Mouse (Mus musculus): ENCODE data around the gene Sypl. TPM values are rescaled to one million over a fixed set of nuclear protein-coding genes. Genes with fewer than 3 reads are reported as not detected.
A peak's percentile ranks its signal among the peaks of the same experiment; 100 is the strongest.

The Sypl gene
- total RNA-seq (2021) = 10 to 100 TPM; 33.6 to 41.8 TPM
- long read RNA-seq, experiment 1, transcript Sypl-201 (5 exons, 2,019 nt) = major isoform, 15 of 30 reads
- long read RNA-seq, experiment 1, partial matches to known transcripts = 1 of 30 reads
- long read RNA-seq, experiment 1, other reads (novel, unspliced or antisense) = 14 of 30 reads
- long read RNA-seq, experiment 2, transcript Sypl-201 (5 exons, 2,019 nt) = major isoform, 15 of 27 reads
- long read RNA-seq, experiment 2, partial matches to known transcripts = 1 of 27 reads
- long read RNA-seq, experiment 2, other reads (novel, unspliced or antisense) = 11 of 27 reads

DNA sequence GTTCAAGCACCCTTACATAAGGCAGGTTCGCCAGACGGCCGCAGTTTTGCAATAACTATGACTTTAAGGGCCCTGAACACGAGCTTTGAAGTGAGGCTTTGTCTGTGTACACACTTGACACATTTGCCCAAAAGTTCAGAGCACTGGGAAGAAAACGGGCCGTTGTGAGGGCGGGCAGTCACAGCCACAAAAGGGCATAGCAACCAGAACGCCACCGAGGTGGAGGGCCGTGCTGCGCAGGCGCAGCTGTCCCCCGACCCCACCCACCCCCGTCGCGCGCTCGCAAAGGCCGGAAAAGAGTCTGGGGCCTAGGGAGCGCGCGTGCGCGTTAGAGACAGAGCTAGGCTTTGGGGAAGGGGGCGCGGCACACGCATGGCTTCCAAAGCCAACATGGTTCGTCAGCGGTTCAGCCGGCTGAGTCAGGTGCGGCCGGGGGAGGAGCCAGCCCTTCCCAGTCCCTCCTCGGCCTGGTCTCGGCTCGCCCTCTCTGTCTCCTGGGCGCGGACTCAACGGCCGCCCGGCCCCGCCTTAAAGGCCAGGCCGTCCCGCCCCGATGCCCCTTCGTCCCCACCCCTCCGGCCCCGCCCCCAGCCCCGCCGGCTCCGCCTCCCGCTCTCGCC, at the start of gene Sypl:
Gene Sypl (plus strand): TSS at position 296 of the 620 bp plus-strand sequence.
- TF ChIP-seq CTCF (IDR thresholded peaks at IDR 0.05) = no peak
- Histone ChIP-seq H3K27ac (peak within 1 kb of the TSS; percentile 96), H3K4me3 (peak within 1 kb of the TSS; percentile 77)
- intact Hi-C loops (cut with DNase I) = loop anchor here (2.0 to 5.0 kb wide), 4 partner anchors 27 to 194 kb away; partner anchors contain the start of gene Atxn7l1
- peak; percentile 91 to 94 for DNase-seq (ENCODE audit: extremely low spot score in 1 of 2, low spot score in 2 of 2)

DNA sequence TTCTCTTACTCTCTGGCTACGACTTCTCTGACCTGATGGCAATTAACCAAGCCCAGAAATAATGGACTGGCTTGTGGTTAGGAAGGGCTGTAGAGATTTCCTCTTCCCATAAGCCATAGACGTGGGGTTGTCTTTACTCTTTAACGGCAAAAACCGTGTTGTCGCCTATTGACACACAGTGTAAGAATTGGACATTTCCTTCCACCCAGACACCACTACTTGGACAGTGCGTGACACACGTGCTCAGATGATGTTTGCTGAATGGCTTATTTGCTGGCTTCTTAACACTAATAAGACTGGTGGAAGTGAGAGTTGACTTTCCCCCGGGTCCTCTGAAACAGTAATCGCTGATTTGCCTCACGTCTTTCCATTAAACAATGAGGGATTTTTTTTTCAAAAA, 44.0 kb upstream of the Sypl start:
- intact Hi-C loops (cut with DNase I) = loop anchor here (2.0 to 5.0 kb wide), 4 partner anchors 101 to 519 kb away; partner anchors contain the start of gene Twistnb
- Histone ChIP-seq H3K4me3 (no peak overlapping the region), H3K27ac (no peak overlapping the region)
- DNase-seq (ENCODE audit: extremely low spot score in 1 of 2, low spot score in 2 of 2) = no peak
- no peak for TF ChIP-seq CTCF (IDR thresholded peaks at IDR 0.05)

DNA sequence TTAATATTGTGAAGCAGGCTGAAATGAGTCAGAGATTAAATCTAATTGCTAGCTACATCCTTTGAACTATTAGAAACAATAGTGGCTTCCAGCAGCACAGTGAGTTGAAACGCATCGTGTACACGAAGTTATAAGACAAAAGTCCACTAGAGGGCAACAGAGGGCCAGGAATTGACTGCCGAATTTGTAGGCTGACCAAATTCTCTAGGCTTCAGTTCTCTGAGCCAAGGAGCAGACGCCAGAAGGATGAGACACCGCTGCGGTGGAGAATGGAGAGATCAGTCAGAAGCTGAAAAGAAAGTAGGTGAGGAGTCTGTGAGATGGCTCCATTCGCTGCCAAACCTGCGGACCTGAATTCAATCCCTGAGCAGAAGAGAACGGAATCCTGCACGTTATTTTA, 43.6 kb upstream of the Sypl start:
- no peak overlapping the region for H3K27ac ChIP-seq
- peak; percentile 77 for TF ChIP-seq CTCF (IDR thresholded peaks at IDR 0.05)
- intact Hi-C loops (cut with DNase I) = loop anchor here (2.0 to 5.0 kb wide), 4 partner anchors 101 to 519 kb away; partner anchors contain the start of gene Twistnb
- H3K4me3 ChIP-seq = 0 out of 2 replicates have a peak overlapping the region, but pooled peaks have one; percentile 0
- peak; percentile 57 to 58 for DNase-seq (ENCODE audit: extremely low spot score in 1 of 2, low spot score in 2 of 2)

DNA sequence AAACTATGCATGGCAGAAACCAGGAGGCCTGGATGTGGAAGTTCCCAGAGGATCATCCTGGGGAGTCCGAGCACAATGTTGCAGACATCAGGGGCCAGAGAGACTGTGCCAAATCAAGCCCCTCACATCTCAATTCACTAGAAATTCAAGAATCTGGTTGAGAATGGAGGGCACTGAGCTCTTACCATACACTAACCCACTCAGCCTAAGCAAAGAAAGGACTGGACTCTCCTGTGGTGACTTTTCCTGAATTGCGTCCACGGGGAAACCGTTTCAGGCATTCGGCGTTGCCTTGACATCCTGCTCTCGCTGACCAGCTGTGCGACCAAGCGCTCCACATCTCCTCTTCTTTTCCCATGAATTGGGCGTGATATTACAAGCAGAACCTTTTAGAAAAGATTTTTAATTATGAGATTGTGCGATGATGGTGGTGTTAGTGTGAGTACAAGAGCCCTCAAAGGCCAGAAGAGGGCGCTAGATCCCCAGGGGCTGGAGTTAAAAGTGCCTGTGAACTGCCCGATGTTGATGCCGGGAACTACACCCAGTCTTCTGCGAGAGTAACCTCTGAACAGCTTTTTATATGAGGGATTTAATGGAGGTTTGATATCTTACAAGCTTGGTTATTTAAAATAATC, 43.0 kb upstream of the Sypl start:
- peak; percentile 67 for TF ChIP-seq CTCF (IDR thresholded peaks at IDR 0.05)
- intact Hi-C loops (cut with DNase I) = loop anchor here (2.0 to 5.0 kb wide), 4 partner anchors 100 to 518 kb away; partner anchors contain the start of gene Twistnb
- Histone ChIP-seq H3K4me3 (0 out of 2 replicates have a peak overlapping the region, but pooled peaks have one; percentile 0), H3K27ac (no peak overlapping the region)
- no peak for DNase-seq (ENCODE audit: extremely low spot score in 1 of 2, low spot score in 2 of 2)

DNA sequence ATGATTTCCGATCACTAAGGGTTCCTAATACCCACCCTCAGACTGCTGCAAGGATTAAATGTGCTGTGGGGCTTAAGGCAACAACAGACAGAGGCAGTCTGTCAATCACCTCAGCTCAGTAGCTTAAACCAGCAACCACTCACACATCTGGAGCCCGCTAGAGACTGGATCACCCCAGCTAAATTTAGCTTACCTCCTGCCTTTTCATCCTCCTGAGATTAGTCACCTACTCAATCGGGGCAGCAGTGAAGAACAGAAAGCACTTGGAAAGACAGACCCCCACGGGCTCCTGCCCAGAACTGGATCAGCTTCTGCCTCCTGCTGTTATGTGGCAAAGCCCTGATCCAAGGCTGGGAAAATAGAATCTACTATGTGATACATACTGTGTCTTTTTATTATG, 42.1 kb upstream of the Sypl start:
- TF ChIP-seq CTCF (IDR thresholded peaks at IDR 0.05) = no peak
- no peak overlapping the region for H3K4me3 ChIP-seq

DNA sequence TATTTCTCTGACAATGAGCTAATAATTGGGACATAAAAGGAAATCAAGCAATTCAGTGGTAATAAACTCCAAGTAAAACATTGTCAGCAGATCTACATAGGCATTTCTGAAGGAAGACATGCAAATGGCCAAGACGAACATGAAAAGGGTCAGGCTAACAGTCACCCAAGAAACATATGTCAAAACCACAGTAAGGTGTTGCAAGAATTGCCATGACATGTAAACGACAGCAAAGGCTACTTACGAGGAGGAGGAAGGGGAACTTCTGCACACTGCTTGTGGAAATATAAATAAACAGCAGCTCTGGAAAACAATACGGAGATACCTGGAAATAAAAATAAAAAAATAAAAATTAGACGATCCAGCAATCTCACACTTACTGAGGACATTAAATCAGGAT, 40.9 kb upstream of the Sypl start:
- no peak for DNase-seq (ENCODE audit: extremely low spot score in 1 of 2, low spot score in 2 of 2)
- TF ChIP-seq CTCF (IDR thresholded peaks at IDR 0.05) = no peak
- Histone ChIP-seq H3K27ac (no peak overlapping the region), H3K4me3 (no peak overlapping the region)
- intact Hi-C loops (cut with DNase I) = loop anchor here (5.0 kb wide), 2 partner anchors 420 to 470 kb away; no protein-coding TSS in a partner anchor

More for the DNA sequence above, 42.1 kb upstream of the Sypl start:
- intact Hi-C loops (cut with DNase I) = loop anchor here (2.0 to 5.0 kb wide), 4 partner anchors 99 to 517 kb away; partner anchors contain the start of gene Twistnb
- DNase-seq (ENCODE audit: extremely low spot score in 1 of 2, low spot score in 2 of 2) = no peak
- H3K27ac ChIP-seq = no peak overlapping the region

DNA sequence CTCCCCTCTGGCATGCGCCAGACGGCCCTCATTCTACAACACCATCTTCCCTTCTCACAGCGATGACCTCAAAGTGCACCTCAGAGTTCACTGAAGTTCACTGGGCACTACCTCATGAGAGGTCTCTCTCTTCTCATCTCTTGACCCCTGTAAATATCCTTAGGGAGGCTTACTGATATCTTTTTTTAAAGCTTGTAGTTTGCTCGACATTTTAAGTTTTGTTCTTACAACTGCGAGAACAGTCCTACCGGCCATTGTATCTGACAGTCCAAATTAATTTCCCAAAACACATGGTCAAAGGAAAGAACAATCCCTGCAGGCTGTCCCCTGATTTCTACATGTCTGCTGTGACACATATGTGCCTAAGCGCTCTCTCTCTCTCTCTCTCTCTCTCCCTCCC, 35.0 kb upstream of the Sypl start:
- intact Hi-C loops (cut with DNase I) = no loop called here
- Histone ChIP-seq H3K4me3 (no peak overlapping the region), H3K27ac (no peak overlapping the region)
- no peak for TF ChIP-seq CTCF (IDR thresholded peaks at IDR 0.05)
- no peak for DNase-seq (ENCODE audit: extremely low spot score in 1 of 2, low spot score in 2 of 2)

DNA sequence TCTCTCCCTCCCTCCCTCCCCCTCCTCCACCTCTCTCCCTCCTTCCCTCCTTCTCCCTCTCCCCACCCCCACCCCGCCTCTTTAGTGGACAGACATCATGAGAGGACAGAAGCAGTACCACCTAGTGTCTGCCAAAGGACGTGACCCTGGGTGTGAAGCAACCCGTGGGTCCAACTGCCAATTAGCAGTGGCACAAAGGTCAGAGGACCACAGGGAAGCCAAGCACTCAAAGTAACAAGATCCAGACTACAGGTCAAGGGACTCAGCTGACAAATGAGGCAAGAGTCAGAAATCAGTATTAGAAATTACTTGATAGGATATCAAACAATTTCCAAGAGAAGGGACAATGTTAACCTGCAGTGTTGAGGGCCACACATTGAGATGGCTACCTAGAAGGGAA, 34.6 kb upstream of the Sypl start:
- Histone ChIP-seq H3K4me3 (no peak overlapping the region), H3K27ac (no peak overlapping the region)
- no peak for TF ChIP-seq CTCF (IDR thresholded peaks at IDR 0.05)
- intact Hi-C loops (cut with DNase I) = no loop called here
- no peak for DNase-seq (ENCODE audit: extremely low spot score in 1 of 2, low spot score in 2 of 2)

DNA sequence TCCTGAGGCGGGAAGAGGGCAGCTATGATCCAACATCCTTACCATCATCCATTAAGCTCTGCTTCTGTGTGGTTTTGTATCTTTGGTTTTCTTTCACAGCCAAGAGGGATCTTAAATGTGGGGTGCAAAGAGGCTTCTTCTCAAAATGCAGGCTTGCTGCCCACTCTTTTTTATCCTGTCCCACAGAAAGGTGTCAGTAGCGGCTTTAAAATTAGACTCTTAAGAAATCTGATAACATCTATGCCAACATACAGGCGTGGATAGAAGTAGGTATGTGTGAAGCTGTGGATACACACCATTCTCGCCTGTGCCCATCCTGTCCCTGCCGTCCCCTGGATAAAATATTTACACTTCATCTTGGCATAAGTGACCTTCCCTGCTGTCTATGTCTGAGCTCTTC, 34.2 kb upstream of the Sypl start:
- H3K4me3 ChIP-seq = no peak overlapping the region
- DNase-seq (ENCODE audit: extremely low spot score in 1 of 2, low spot score in 2 of 2) = no peak

DNA sequence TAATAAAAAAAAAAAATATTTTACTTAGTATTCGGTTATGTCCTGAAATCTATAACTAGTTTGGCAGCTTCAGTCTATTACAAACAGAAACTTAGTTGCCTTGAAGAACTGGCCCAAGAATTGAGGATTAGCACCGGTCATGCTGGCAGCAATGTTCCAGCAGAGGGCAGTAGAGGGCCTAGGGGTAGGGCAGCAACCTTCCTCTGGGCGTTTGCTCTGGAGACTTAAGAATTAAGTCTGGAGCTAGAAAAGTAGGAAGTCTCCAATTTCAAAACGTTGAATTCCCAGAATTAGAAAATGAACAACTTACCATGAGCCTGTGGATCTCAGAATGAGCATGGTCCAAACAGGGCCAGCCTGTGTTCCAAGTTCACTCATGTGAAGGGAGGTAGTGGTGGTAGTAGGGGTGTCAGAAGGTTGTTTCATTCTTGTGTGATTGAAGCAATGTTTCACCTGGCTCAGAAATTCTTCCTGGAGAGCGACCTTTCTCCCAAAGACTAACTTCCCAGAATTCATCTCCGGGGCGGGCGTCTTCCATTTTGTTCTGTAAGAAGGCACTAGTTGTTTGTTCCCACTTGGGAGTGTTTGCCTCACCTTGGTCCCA, 33.4 kb upstream of the Sypl start:
- TF ChIP-seq CTCF (IDR thresholded peaks at IDR 0.05) = peak; percentile 92
- Histone ChIP-seq H3K27ac (no peak overlapping the region), H3K4me3 (no peak overlapping the region)
- peak; percentile 42 to 56 for DNase-seq (ENCODE audit: extremely low spot score in 1 of 2, low spot score in 2 of 2)
- intact Hi-C loops (cut with DNase I) = loop anchor here (2.0 kb wide), 2 partner anchors 91 to 187 kb away; no protein-coding TSS in a partner anchor

More for the DNA sequence above, 34.2 kb upstream of the Sypl start:
- intact Hi-C loops (cut with DNase I) = no loop called here
- no peak overlapping the region for H3K27ac ChIP-seq
- no peak for TF ChIP-seq CTCF (IDR thresholded peaks at IDR 0.05)

DNA sequence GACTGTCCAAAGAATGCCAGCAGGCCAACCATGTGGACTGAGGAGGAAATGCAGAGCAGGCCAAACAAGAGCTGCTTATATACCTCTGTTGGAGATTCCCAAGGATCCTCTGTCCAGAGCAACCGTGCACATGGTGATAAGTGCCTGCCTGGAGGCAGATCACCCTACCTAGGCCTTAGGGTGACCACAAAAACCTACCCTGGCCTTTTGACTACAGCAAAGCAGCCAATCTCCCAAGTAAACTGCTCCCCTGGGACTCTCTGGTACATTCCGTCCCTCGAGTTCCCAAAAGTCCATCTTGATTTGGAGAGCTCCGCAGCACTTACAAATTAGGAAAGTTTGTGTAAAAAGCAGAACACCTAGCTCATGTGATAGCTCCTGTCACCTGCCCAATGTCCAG, 32.6 kb upstream of the Sypl start:
- DNase-seq (ENCODE audit: extremely low spot score in 1 of 2, low spot score in 2 of 2) = no peak
- intact Hi-C loops (cut with DNase I) = loop anchor here (2.0 kb wide), 2 partner anchors 90 to 186 kb away; no protein-coding TSS in a partner anchor
- no peak overlapping the region for H3K4me3 ChIP-seq
- TF ChIP-seq CTCF (IDR thresholded peaks at IDR 0.05) = no peak
- H3K27ac ChIP-seq = no peak overlapping the region
